Mouse (Mus musculus) left cerebral cortex, adult 9 months (tissue): ENCODE results near the gene Dst.

ENCODE experiments used
- DNase-seq, 2 experiments: peaks; one replicate each; pipeline ENCODE4 v3.0.0; 2022; ENCODE audit warnings: low spot score in 2 of 2

The Dst gene

GRCm38 (mm10) chr1:34174517-34174916, 266.5 kb downstream of the Dst start:
- DNase-seq, result no peak

GRCm38 (mm10) chr1:34174961-34175360, 266.9 kb downstream of the Dst start:
- DNase-seq, result no peak

GRCm38 (mm10) chr1:34178022-34178727, 270.1 kb downstream of the Dst start:
- no peak for DNase-seq

- DNase-seq, result no peak
Observed at GRCm38 (mm10) chr1:34179756-34180155, 271.7 kb downstream of the Dst start.

GRCm38 (mm10) chr1:34182406-34183249, 274.6 kb downstream of the Dst start:
- DNase-seq, result peak in 1 of 2 experiments; percentile 66

- DNase-seq, result no peak
Observed at GRCm38 (mm10) chr1:34183250-34183926, 275.4 kb downstream of the Dst start.

GRCm38 (mm10) chr1:34184266-34184665, 276.2 kb downstream of the Dst start:
- DNase-seq, result no peak

GRCm38 (mm10) chr1:34186033-34186432, 278.0 kb downstream of the Dst start:
- no peak for DNase-seq

GRCm38 (mm10) chr1:34187501-34187900, 279.5 kb downstream of the Dst start:
- DNase-seq, result no peak

- DNase-seq, result no peak
Observed at GRCm38 (mm10) chr1:34188721-34189236, 280.8 kb downstream of the Dst start.

- DNase-seq, result peak; percentile 62 to 68
Observed at GRCm38 (mm10) chr1:34189318-34189717, 281.3 kb downstream of the Dst start.

- DNase-seq, result peak in 1 of 2 experiments; percentile 66
Observed at GRCm38 (mm10) chr1:34189970-34190369, 281.9 kb downstream of the Dst start.

GRCm38 (mm10) chr1:34192174-34192573, 284.1 kb downstream of the Dst start:
- DNase-seq, result no peak

- DNase-seq, result no peak
Observed at GRCm38 (mm10) chr1:34200791-34201190, 292.8 kb downstream of the Dst start.

GRCm38 (mm10) chr1:34201483-34201882, 293.5 kb downstream of the Dst start:
- DNase-seq, result no peak

GRCm38 (mm10) chr1:34211704-34212103, 303.7 kb downstream of the Dst start:
- no peak for DNase-seq

GRCm38 (mm10) chr1:34216456-34216855, 308.4 kb downstream of the Dst start:
- DNase-seq, result no peak

- DNase-seq, result peak in 1 of 2 experiments; percentile 71
Observed at GRCm38 (mm10) chr1:34218323-34218722, 310.3 kb downstream of the Dst start.

GRCm38 (mm10) chr1:34218801-34219200, 310.8 kb downstream of the Dst start:
- no peak for DNase-seq

GRCm38 (mm10) chr1:34220094-34220601, 312.1 kb downstream of the Dst start:
- no peak for DNase-seq

- DNase-seq, result no peak
Observed at GRCm38 (mm10) chr1:34223866-34224265, 315.8 kb downstream of the Dst start.

- no peak for DNase-seq
Observed at GRCm38 (mm10) chr1:34227676-34228075, 319.7 kb downstream of the Dst start.
